Mouse (Mus musculus) liver, embryonic 14.5 days (tissue): ENCODE measurements around the gene Nav2. TPM values are rescaled to one million over a fixed set of nuclear protein-coding genes. Genes with fewer than 3 reads are reported as not detected.

ENCODE experiments used
- ATAC-seq: fragments of 200-750 bp; cut with Nextera tagmentation; 2 replicates; pipeline ENCODE4 v1.8.0; 2017; ENCODE audit warnings: moderate number of reproducible peaks, mild to moderate bottlenecking, moderate library complexity; ENCODE audit not compliant: insufficient read depth
- DNase-seq, 3 experiments: peaks; one replicate each; pipeline ENCODE4 v3.0.0-alpha.2; 2012 to 2013; ENCODE audit warnings: low read depth in 3 of 3, low spot score in 3 of 3
- H3K27ac ChIP-seq: fragments of 300-500 bp; sonication (generic); 2 replicates; pipeline ENCODE4 v1.5.1; 2014; ENCODE audit warnings: moderate library complexity, mild to moderate bottlenecking, control low read depth, inconsistent platforms
- H3K27me3 ChIP-seq: fragments of 300-500 bp; sonication (generic); 2 replicates; pipeline ENCODE4 v1.6.1; 2014; ENCODE audit warnings: mild to moderate bottlenecking, low read length, moderate library complexity; ENCODE audit not compliant: control insufficient read depth, insufficient read depth
- H3K36me3 ChIP-seq: fragments of 300-500 bp; sonication (generic); replicated peaks from 2 replicates; pipeline ENCODE4 v1.6.1; 2014; ENCODE audit warnings: low read depth; ENCODE audit not compliant: control insufficient read depth, insufficient read depth
- H3K4me1 ChIP-seq, 2 experiments: fragments of 200-500 bp in 1 of 2; fragments of 300-500 bp in 1 of 2; sonication (generic) in 1 of 2; replicated peaks; 2 replicates each; pipeline ENCODE4 v1.6.1; 2012 to 2014; ENCODE audit warnings: antibody characterized with exemption in 1 of 2, inconsistent platforms in 1 of 2, low read length in 1 of 2; ENCODE audit not compliant: control insufficient read depth in 2 of 2, insufficient read depth in 2 of 2
- H3K4me2 ChIP-seq: fragments of 300-500 bp; sonication (generic); 2 replicates; pipeline ENCODE4 v1.6.1; 2014; ENCODE audit warnings: low read depth, mild to moderate bottlenecking, control low read depth, moderate library complexity
- H3K4me3 ChIP-seq, 2 experiments: fragments of 200-500 bp in 1 of 2; fragments of 300-500 bp in 1 of 2; sonication (generic) in 1 of 2; 2 replicates each; pipeline ENCODE4 v1.5.1; 2012 to 2014; ENCODE audit warnings: low read depth in 2 of 2, low read length in 2 of 2, mild to moderate bottlenecking in 2 of 2, control low read depth in 1 of 2, inconsistent platforms in 1 of 2, moderate library complexity in 1 of 2; ENCODE audit not compliant: insufficient read depth in 1 of 2
- H3K9ac ChIP-seq: fragments of 300-500 bp; sonication (generic); replicated peaks from 2 replicates; pipeline ENCODE4 v1.6.1; 2014; ENCODE audit warnings: mild to moderate bottlenecking, control low read depth, moderate library complexity
- H3K9me3 ChIP-seq: fragments of 300-500 bp; sonication (generic); 2 replicates; pipeline ENCODE4 v1.6.1; 2016; ENCODE audit warnings: low read length, mixed read lengths; ENCODE audit not compliant: control insufficient read depth
- CTCF ChIP-seq: IDR thresholded peaks from 2 replicates; pipeline ENCODE4 v1.5.1; 2016; ENCODE audit warnings: antibody characterized with exemption, low read depth, control low read depth
- EP300 ChIP-seq: IDR thresholded peaks from 2 replicates; pipeline ENCODE4 v1.6.1; 2016; ENCODE audit warnings: antibody characterized with exemption, low read depth
- WGBS: fragments of 180-500 bp; shearing (Covaris S2); extraction: QIAGEN DNeasy Blood & Tissue Kit; methylation state at CpG from one replicate; pipeline ENCODE4 v1.1.7; 2014; ENCODE audit not compliant: insufficient replicate concordance; 5-methylcytosine and 5-hydroxymethylcytosine counted together
- polyA plus RNA-seq, 2 experiments: library from polyadenylated mRNA; depleted of rRNA in 1 of 2; stranded (reverse) in 1 of 2; unstranded in 1 of 2; fragments of >200 nt; fragmentation: Nextera tagmentation in 1 of 2; extraction: Ambion mirVana in 1 of 2; gene quantifications; 2 replicates each; pipeline versions ENCODE4 v1.2.1 to v1.2.3; 2012 to 2014

Nav2 gene
- polyA plus RNA-seq, 2 experiments, result 1.5 to 1.6 TPM

GRCm38 (mm10) chr7:49006886-49007285, 98.4 kb downstream of the Nav2 start:
- no peak for ATAC-seq
- H3K4me1 ChIP-seq, result no peaks in the 10 kb centered on the region
- H3K9me3 ChIP-seq, result no peaks in the 10 kb centered on the region
- no peak overlapping the region for H3K4me2 ChIP-seq
- no peaks in the 10 kb centered on the region for H3K36me3 ChIP-seq
- no peaks in the 10 kb centered on the region for H3K27me3 ChIP-seq
- H3K27ac ChIP-seq, result no peak overlapping the region
- no peak overlapping the region for H3K4me3 ChIP-seq
- H3K9ac ChIP-seq, result no peak overlapping the region
- no peak for DNase-seq
- 47% methylated on average over 7 of the region's 7 CpGs for WGBS
- no peak for TF ChIP-seq CTCF
- no peak for TF ChIP-seq EP300

DNA sequence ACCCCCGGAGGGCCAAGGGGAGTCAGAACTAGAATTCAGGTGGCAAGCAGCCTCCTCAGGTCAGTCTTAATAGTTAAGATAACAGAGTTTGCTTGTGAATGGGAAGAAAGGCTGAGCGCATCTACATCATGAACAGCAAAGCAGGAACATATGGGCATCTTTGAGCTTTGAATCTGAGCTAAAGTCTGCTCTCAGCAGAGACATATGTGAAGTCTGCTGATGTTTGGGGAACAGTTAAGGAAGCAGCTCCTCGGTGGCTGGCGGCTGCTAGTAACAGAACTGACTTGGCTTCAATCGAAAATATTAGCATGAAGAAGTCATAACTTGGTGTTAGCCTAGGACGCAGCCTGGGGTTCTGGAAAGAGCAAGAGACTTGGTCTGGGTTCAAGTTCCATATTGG, 102.2 kb downstream of the Nav2 start:
- H3K4me1 ChIP-seq, result no peaks in the 10 kb centered on the region
- DNase-seq, result no peak
- H3K4me3 ChIP-seq, result no peak overlapping the region
- no peaks in the 10 kb centered on the region for H3K27me3 ChIP-seq
- TF ChIP-seq CTCF (no peak), EP300 (no peak)
- no peaks in the 10 kb centered on the region for H3K9me3 ChIP-seq
- no peaks in the 10 kb centered on the region for H3K36me3 ChIP-seq
- H3K27ac ChIP-seq, result no peak overlapping the region
- WGBS, result 76% methylated on average over 6 of the region's 6 CpGs
- no peak for ATAC-seq
- no peak overlapping the region for H3K9ac ChIP-seq
- no peak overlapping the region for H3K4me2 ChIP-seq

DNA sequence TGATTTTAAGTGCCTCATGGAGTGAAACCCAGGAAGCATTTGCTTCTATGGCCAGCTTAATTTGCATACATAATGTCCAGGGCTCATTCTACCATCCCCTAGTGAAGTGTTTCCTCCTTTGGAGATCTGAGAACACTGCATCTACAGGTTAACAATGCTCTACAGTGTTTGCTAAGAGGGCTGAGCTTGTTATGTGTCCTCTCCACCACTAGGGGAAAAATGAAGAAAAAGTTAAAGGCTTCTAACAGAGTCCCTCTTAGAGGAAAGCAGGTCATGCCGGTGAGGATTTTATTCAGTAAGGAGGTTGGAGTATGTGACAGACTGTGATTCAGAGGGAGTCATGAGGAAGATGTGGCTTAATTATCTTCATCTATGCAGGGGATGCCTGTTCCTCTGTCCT, 103.5 kb downstream of the Nav2 start:
- ATAC-seq, result no peak
- H3K9ac ChIP-seq, result no peak overlapping the region
- H3K36me3 ChIP-seq, result no peaks in the 10 kb centered on the region
- H3K4me3 ChIP-seq, result no peak overlapping the region
- no peak for DNase-seq
- no peaks in the 10 kb centered on the region for H3K27me3 ChIP-seq
- peak; percentile 25; the same call in 1 of the 2 replicates for TF ChIP-seq CTCF
- TF ChIP-seq EP300, result no peak
- no peak overlapping the region for H3K27ac ChIP-seq
- H3K9me3 ChIP-seq, result no peaks in the 10 kb centered on the region
- WGBS, result 48% methylated on average over 1 of the region's 1 CpGs
- no peaks in the 10 kb centered on the region for H3K4me1 ChIP-seq
- no peak overlapping the region for H3K4me2 ChIP-seq

GRCm38 (mm10) chr7:49014480-49014879, 106.0 kb downstream of the Nav2 start:
- H3K4me1 ChIP-seq, result no peaks in the 10 kb centered on the region
- 67% methylated on average over 10 of the region's 10 CpGs for WGBS

GRCm38 (mm10) chr7:49015297-49015696, 106.8 kb downstream of the Nav2 start:
- no peak overlapping the region for H3K4me3 ChIP-seq
- H3K4me1 ChIP-seq, result no peaks in the 10 kb centered on the region
- H3K36me3 ChIP-seq, result no peaks in the 10 kb centered on the region
- no peak overlapping the region for H3K4me2 ChIP-seq
- H3K9ac ChIP-seq, result no peak overlapping the region
- H3K27me3 ChIP-seq, result no peaks in the 10 kb centered on the region
- 77% methylated on average over 6 of the region's 6 CpGs for WGBS
- no peaks in the 10 kb centered on the region for H3K9me3 ChIP-seq
- ATAC-seq (no peak), DNase-seq (no peak)
- TF ChIP-seq EP300, result no peak
- TF ChIP-seq CTCF, result no peak
- H3K27ac ChIP-seq, result no peak overlapping the region

More at GRCm38 (mm10) chr7:49014480-49014879, 106.0 kb downstream of the Nav2 start:
- Histone ChIP-seq H3K4me3 (no peak overlapping the region), H3K4me2 (no peak overlapping the region), H3K27ac (no peak overlapping the region), H3K9me3 (no peaks in the 10 kb centered on the region), H3K27me3 (no peaks in the 10 kb centered on the region), H3K36me3 (no peaks in the 10 kb centered on the region), H3K9ac (no peak overlapping the region)
- no peak for DNase-seq
- TF ChIP-seq CTCF (no peak), EP300 (no peak)
- no peak for ATAC-seq
